Mouse (Mus musculus) c-Kit-positive CD71-negative TER-119-negative erythroid progenitor cells, embryonic 14.5 days (primary cell): ENCODE measurements around the gene Rbck1.

Source experiments
- DNase-seq: peaks from one replicate; pipeline ENCODE4 v3.0.0-alpha.2; 2013; ENCODE audit warnings: low read depth

Rbck1 gene

DNA sequence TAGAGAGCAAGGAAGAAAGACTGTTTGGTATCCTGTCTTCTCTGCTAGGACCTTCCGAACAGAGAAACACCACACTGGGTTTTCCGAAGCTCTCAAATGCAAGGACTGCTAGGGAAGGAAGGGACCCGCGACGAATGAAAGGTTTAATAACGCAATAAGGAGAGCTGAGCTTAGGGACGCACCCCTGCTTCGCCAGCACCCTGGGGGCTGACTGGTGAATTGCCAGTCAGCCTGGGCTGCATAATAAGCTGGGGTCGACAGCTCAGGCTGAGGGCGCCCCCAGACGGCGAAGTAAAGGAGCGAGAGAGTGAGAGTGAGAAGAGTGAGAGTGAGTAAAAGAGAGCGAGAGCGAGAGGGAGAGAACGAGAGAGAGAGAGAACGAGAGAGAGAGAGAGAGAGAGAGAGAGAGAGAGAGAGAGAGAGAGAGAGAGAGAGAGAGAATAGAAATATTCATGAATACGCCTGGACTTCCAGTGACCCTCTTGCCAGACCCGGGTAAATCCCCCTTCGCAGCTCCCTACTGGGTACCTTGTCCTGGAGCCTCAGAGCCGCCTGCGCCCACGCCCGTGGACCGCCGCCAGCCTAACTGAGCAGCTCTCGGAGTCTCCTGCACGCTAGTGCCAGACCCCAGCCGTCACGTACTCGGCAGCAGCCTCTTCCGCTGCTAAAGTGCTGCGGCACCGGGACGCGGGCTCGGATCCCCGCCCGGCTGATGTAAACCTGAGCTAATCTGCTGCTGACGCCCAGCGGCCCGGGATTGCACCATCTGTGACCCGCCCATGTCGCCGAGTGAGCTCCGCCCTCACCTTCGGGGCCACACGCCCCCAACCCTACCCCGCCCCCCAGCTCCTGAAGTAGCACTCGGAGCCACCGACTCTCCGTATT, 11.1 kb upstream of the Rbck1 start, which contains the start of gene Trib3:
TSS of gene Trib3 (minus strand) at position 704 of the 885 bp plus-strand sequence.
- peak; percentile 80 for DNase-seq

DNA sequence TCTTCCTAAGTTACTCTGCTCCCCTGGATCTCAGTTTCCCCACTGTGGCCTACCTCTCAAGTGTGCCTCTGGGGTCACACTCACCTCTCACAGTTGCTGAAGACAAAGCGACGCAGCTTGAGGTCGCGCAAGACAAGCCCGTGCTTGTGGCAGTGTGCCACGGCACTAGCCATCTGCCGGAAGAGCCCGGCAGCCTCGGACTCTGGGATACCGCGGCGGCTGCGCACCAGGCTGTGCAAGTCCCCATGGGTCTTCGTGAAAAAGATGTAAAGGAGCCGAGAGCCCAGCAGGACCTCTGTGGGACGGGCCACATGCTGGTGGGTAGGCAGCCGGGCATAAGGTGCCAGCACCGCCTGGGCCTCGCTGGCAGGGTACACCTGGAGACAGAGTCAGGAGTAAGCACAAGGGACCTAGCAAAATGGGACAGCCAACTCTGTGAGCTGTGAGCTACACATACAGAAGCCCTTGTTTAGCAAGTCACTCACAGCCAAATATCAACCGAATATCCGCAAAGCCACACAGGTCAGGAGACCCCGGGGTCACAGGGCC, 7.3 kb upstream of the Rbck1 start:
- DNase-seq: no peak

GRCm38 (mm10) chr2:152338319-152338718, 5.9 kb upstream of the Rbck1 start:
- DNase-seq: no peak

GRCm38 (mm10) chr2:152337591-152338212, 5.2 kb upstream of the Rbck1 start:
- no peak for DNase-seq

DNA sequence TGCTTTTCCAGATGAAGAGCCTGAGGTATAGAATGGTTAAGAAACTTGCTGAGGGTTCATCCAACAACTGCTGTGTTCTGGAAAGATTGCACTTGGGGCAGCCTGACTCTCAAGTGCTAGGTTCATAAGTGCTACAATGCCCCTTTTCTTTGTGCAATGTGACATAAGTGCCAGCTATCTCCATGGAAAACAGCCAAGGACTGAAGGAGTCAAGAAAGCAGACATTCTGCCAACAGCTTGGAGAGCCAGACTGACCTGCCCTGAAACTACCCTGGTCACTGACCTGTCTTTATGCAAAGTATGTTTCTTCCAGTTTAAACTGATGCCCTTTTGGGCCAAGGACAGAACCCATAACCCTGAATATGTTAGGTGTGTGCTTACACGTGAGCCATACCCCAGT, 4.4 kb upstream of the Rbck1 start:
- DNase-seq: no peak

DNA sequence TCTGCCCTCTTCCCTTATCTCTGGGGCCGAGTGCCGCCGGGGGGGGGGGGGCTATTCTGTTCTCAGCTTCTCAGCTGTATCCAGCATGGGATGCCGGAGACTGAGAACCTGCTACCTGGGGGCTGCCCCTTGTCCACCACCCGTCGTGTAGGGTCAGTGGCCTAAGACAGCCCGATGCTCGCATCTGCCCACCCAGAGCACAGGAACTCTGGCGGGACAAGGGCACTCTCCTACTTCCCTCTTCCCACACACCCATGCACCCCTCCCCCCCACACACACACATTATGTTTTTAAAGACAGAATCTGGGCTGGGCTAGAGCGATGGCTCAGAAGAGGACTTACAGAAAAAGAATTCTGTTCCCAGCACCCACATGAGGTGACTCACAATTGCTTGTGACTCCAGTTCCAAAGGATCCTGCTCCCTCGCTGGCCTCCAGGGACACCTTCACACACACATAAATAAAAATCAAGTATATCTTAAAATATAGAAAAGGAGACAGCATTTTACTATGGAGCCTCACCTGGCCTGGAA, 2.9 kb upstream of the Rbck1 start:
- no peak for DNase-seq

DNA sequence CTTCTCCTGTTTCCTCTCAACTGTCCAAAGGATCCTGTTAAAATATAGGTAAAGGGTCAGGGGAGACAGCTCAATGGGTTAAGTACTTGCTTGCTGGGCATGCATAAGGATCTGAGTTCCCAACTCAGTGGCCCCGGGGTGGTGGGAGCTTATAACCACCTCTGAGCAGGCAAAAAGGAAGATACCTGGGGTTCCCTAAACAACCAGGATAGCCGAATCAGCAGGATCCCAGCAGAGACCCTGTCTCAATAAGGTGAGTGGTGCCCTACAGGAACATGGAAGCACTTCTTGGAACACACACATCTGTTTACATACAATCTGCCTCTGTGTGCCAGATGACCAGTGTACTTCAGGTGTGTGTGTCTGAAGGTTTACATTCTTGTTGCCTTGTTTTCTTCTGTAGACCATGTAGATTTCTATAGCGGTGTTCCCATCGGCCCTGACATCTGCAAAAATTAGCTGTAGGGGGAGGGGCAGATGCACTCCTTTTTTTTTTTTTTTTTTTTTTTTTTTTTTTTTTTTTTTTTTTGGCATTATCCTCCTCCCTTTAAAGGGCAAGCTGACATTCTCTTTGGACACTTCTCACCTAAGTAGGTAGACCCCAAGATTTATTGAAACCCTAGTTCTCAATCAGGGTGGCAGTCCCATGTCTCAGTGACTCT, 1.0 kb upstream of the Rbck1 start:
- no peak for DNase-seq

- no peak for DNase-seq
Measured at GRCm38 (mm10) chr2:152330858-152331423, 1.5 kb downstream of the Rbck1 start.

DNA sequence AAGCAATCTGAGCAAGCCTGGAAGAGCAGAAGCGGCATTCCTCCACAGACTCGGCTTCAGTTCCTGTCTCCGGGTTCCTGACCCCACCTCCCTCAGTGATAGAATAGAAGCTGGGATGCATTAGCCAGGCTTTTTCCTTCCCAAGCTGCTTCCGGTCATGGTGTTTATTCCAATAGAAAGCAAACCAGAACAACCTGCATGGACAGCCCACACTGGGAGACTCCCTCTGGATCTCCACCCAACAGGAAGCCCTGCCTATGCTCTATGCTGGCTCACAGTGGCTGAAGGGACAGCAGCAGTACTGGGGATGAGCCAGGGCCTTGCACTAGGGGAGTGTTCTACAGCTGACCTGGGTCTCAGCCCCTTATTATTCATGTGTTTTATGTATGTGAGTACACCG, 4.5 kb downstream of the Rbck1 start:
- DNase-seq: no peak

GRCm38 (mm10) chr2:152326654-152327053, 5.8 kb downstream of the Rbck1 start:
- DNase-seq: no peak

- DNase-seq: no peak
Measured at GRCm38 (mm10) chr2:152326157-152326556, 6.3 kb downstream of the Rbck1 start.

GRCm38 (mm10) chr2:152324842-152325241, 7.6 kb downstream of the Rbck1 start:
- no peak for DNase-seq

GRCm38 (mm10) chr2:152323971-152324370, 8.5 kb downstream of the Rbck1 start:
- no peak for DNase-seq

- DNase-seq: no peak
Measured at GRCm38 (mm10) chr2:152322198-152322597, 10.3 kb downstream of the Rbck1 start.

GRCm38 (mm10) chr2:152321558-152321957, 10.9 kb downstream of the Rbck1 start:
- no peak for DNase-seq

DNA sequence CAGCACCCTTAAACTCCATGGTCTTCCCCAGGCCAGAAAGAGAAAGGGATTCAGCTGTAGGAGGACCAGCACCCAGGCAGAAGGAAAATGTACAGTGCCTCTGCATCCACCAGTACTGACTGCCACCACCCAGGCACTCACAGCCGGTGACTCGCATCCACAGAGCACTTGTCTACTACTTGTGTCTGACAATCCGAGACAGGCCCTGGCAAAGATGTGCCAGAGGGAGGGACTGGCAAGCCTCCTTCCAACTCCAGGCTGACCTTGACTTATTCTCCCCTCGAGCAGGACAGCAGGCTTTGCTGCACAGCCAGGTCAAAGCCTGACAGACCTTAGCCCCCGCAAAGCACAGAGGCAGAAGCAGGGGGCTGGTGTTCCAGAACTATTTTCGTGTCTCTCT, 15.4 kb downstream of the Rbck1 start:
- no peak for DNase-seq

DNA sequence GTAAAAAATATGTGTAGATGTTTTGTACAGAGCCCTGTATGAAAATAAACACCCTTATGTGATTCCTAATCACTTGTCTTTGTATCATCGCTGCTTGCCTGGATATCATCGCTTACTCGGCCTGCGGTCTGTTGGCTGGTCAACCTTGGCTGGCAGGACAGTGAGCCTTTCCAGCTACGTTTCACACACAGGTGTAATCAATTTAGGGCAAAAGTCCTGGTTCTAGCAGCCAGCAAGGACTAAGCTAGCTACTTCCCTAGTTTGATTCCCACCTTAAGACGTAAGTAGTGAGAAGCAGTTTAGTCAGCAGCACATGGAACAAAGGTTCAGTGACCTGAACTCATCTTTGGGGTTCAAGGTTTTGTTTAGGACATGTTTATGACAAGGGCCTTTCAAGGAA, 18.5 kb downstream of the Rbck1 start:
- no peak for DNase-seq

DNA sequence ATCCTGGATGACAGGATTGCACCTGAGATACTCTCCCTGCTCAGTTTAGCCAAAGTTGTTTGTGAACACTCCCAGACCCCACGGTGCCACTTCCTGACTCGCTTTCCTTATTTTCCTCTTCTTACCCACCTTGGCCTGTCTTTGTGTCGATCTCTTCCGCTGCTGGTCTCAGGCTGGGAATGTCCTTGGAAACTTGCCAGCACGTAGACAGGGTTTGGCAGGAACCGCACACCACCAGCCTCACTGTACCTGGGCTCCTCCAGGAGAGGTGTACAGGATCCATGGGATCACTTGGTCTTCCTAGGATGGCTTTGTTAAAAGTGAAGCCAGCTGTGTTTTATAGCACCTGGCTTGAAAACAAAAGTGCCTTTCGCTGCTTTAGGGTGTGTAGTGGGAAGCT, 19.5 kb downstream of the Rbck1 start:
- no peak for DNase-seq

- no peak for DNase-seq
Measured at GRCm38 (mm10) chr2:152307186-152307585, 25.3 kb downstream of the Rbck1 start.

- DNase-seq: no peak
Measured at GRCm38 (mm10) chr2:152305480-152305879, 27.0 kb downstream of the Rbck1 start.

DNA sequence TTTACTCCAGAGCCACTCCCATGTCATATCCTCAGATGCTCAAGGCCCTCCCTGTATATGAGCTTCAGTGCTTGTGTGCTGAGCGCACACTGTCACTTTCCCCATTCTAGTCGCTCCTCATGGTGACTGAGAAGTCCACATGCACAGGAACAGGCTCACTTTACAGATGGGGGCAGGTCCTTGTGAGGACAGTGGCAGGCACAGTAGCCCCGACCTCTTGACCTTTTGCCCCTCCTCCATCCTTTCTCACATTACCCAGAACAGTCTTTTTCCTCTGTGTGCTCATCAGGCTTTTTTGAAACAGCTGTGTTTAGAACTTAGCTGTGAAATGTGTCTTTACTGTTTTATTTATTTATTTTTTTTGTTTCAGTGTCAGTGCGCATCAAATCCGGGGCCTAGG, 28.7 kb downstream of the Rbck1 start:
- DNase-seq: no peak

- DNase-seq: no peak
Measured at GRCm38 (mm10) chr2:152302862-152303261, 29.6 kb downstream of the Rbck1 start.
